Mouse (Mus musculus) CH12.LX (cell line): Measurements from ENCODE around the gene Cryzl2. TPM values are rescaled to one million over a fixed set of nuclear protein-coding genes. Genes with fewer than 3 reads are reported as not detected.

Experiments used
- DNase-seq: peaks from one replicate; pipeline ENCODE4 v3.0.0-alpha.2; 2013; ENCODE audit errors: extremely low read depth
- H3K27ac ChIP-seq: 2 replicates; pipeline ENCODE4 v1.5.1; 2012; ENCODE audit warnings: low read depth, mild to moderate bottlenecking, control low read depth, moderate library complexity; ENCODE audit not compliant: insufficient read depth
- H3K27me3 ChIP-seq: replicated peaks from 2 replicates; pipeline ENCODE3; 2012; ENCODE audit warnings: inconsistent platforms
- H3K36me3 ChIP-seq, 2 experiments: replicated peaks in 1 of 2; 2 replicates each; pipeline versions ENCODE3 to v1.6.1; 2012; ENCODE audit warnings: inconsistent platforms in 1 of 2, low read length in 1 of 2, mild to moderate bottlenecking in 1 of 2, mixed read lengths in 1 of 2, moderate library complexity in 1 of 2; ENCODE audit not compliant: control insufficient read depth in 1 of 2, insufficient read depth in 1 of 2
- H3K4me1 ChIP-seq, 2 experiments: 2 replicates each; pipeline ENCODE4 v1.6.1; 2012; ENCODE audit warnings: inconsistent platforms in 1 of 2, moderate library complexity in 1 of 2; ENCODE audit not compliant: insufficient read depth in 2 of 2, control insufficient read depth in 1 of 2
- H3K4me2 ChIP-seq: 2 replicates; pipeline ENCODE4 v1.6.1; 2012; ENCODE audit warnings: low read depth, mild to moderate bottlenecking, control low read depth; ENCODE audit not compliant: poor library complexity, insufficient read depth, severe bottlenecking
- H3K4me3 ChIP-seq, 3 experiments: fragments of 150-350 bp in 1 of 3; sonication (generic) in 1 of 3; replicated peaks in 1 of 3; 2 replicates each; pipeline versions ENCODE3 to v1.5.1; 2011 to 2012; ENCODE audit warnings: low read depth in 2 of 3, low read length in 2 of 3, mild to moderate bottlenecking in 2 of 3, moderate library complexity in 2 of 3, control low read depth in 1 of 3, improper control_type of control experiment in 1 of 3, inconsistent platforms in 1 of 3, mixed read lengths in 1 of 3; ENCODE audit not compliant: poor library complexity in 1 of 3
- H3K79me2 ChIP-seq: replicated peaks from 2 replicates; pipeline ENCODE4 v1.6.1; 2012; ENCODE audit warnings: mild to moderate bottlenecking, moderate library complexity; ENCODE audit not compliant: control insufficient read depth, poor library complexity, insufficient read depth, severe bottlenecking; ENCODE audit errors: extremely low read depth
- H3K9ac ChIP-seq: 2 replicates; pipeline ENCODE4 v1.6.1; 2012; ENCODE audit warnings: low read depth, mild to moderate bottlenecking, control low read depth, moderate library complexity; ENCODE audit not compliant: insufficient read depth
- H3K9me3 ChIP-seq: replicated peaks from 2 replicates; pipeline ENCODE3; 2012; ENCODE audit warnings: low read length, inconsistent platforms, mixed read lengths
- BHLHE40 ChIP-seq: IDR thresholded peaks from 2 replicates; pipeline ENCODE4 v1.6.1; 2011; ENCODE audit warnings: mild to moderate bottlenecking, low read depth, low read length, improper control_type of control experiment
- E2F4 ChIP-seq: IDR thresholded peaks from 2 replicates; pipeline ENCODE4 v1.6.1; 2011; ENCODE audit warnings: low read depth, low read length, improper control_type of control experiment; ENCODE audit not compliant: insufficient replicate concordance
- ETS1 ChIP-seq: conservative IDR thresholded peaks from 2 replicates; pipeline ENCODE4 v1.6.1; 2012; ENCODE audit warnings: low read depth, mild to moderate bottlenecking, inconsistent platforms, low read length, improper control_type of control experiment, moderate library complexity
- GABPA ChIP-seq: IDR thresholded peaks from 2 replicates; pipeline ENCODE4 v1.6.1; 2012; ENCODE audit warnings: low read depth, low read length, improper control_type of control experiment, inconsistent platforms; ENCODE audit not compliant: insufficient replicate concordance
- JUN ChIP-seq: IDR thresholded peaks from 2 replicates; pipeline ENCODE4 v1.6.1; 2011; ENCODE audit warnings: low read depth, mild to moderate bottlenecking, low read length, improper control_type of control experiment, moderate library complexity; ENCODE audit not compliant: insufficient read depth
- MAFK ChIP-seq: IDR thresholded peaks from 2 replicates; pipeline ENCODE4 v1.6.1; 2011; ENCODE audit warnings: low read length, improper control_type of control experiment; ENCODE audit not compliant: insufficient replicate concordance
- MAZ ChIP-seq: IDR thresholded peaks from 2 replicates; pipeline ENCODE4 v1.6.1; 2012; ENCODE audit warnings: low read depth, mild to moderate bottlenecking, inconsistent platforms, low read length, improper control_type of control experiment, moderate library complexity
- MXI1 ChIP-seq: IDR thresholded peaks from 2 replicates; pipeline ENCODE4 v1.6.1; 2011; ENCODE audit warnings: mild to moderate bottlenecking, low read depth, low read length, improper control_type of control experiment
- NELFE ChIP-seq: IDR thresholded peaks from 2 replicates; pipeline ENCODE4 v1.6.1; 2011; ENCODE audit warnings: low read depth, low read length, improper control_type of control experiment
- PAX5 ChIP-seq: IDR thresholded peaks from 2 replicates; pipeline ENCODE4 v1.6.1; 2012; ENCODE audit warnings: low read length, inconsistent platforms, mixed read lengths
- RAD21 ChIP-seq: IDR thresholded peaks from 2 replicates; pipeline ENCODE4 v1.6.1; 2011; ENCODE audit warnings: low read depth, mild to moderate bottlenecking, low read length, improper control_type of control experiment, moderate library complexity
- TBP ChIP-seq: conservative IDR thresholded peaks from 2 replicates; pipeline ENCODE4 v1.6.1; 2011; ENCODE audit warnings: low read depth, low read length, improper control_type of control experiment
- TCF12 ChIP-seq: IDR thresholded peaks from 2 replicates; pipeline ENCODE4 v1.6.1; 2014; ENCODE audit warnings: low read depth, mild to moderate bottlenecking, inconsistent platforms, low read length, improper control_type of control experiment
- USF1 ChIP-seq: IDR thresholded peaks from 2 replicates; pipeline ENCODE4 v1.6.1; 2014; ENCODE audit warnings: low read depth, mild to moderate bottlenecking, inconsistent platforms, low read length, improper control_type of control experiment
- USF2 ChIP-seq: conservative IDR thresholded peaks from 2 replicates; pipeline ENCODE4 v1.6.1; 2011; ENCODE audit warnings: low read depth, low read length, improper control_type of control experiment
- dilution Hi-C: fragments of 300-500 bp; cut with MboI; formaldehyde crosslinking; loops from 2 replicates; pipeline ENCODE4 v1.14.3; 2020; ENCODE audit warnings: low sequenced_read_pairs; ENCODE audit not compliant: extremely low pct_unique_long_range_greater_than_20kb, extremely low pct_ligation_motif_present
- in situ Hi-C: fragments of 300-500 bp; cut with MboI; formaldehyde crosslinking; loops from 3 replicates; pipeline ENCODE4 v1.14.3; 2019; ENCODE audit warnings: low sequenced_read_pairs, low pct_ligation_motif_present, low pct_unique_long_range_greater_than_20kb, mixed read lengths
- polyA plus RNA-seq: library from polyadenylated mRNA; unstranded; fragments of >175 nt; gene quantifications from 2 replicates; pipeline ENCODE4 v1.2.1, GENCODE M21; 2012; ENCODE audit warnings: low read depth; ENCODE audit not compliant: insufficient read length
- total RNA-seq, 2 experiments: library from RNA; depleted of rRNA; stranded (reverse); fragments of 300-350 nt in 1 of 2; fragments of >200 nt in 1 of 2; gene quantifications; 2 replicates each; pipeline ENCODE4 v1.2.3; 2012 to 2014

Gene Cryzl2
- total and polyA plus RNA-seq, 3 experiments: 22.5 to 41.0 (median 25.0) TPM

DNA sequence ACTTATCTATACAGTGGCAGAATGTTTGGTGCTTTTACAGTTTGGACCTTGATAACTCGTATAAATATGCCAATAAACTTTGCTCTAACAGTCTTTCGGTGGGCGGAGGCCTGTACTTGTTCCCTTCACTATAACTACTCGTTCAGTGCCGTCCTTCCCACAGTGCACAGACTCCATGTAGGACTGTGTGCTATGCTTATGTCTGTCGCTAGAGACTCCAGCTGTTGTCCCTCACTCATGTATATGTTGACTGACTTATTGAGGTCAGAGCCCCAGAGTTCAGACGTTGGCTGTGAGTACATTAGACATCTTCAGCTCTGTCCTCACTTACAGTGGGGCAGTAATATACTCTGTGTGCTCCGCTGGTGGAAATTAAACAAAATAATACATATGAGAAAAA is 16.5 kb downstream of the Cryzl2 start:
- dilution Hi-C loops: no loop called here
- no peak for DNase-seq

GRCm38 (mm10) chr1:157476231-157476630 is 17.9 kb downstream of the Cryzl2 start:
- peaks cover 9 to 55% of the 10 kb centered on the region in 2 experiments for H3K36me3 ChIP-seq
- peaks cover 0 to 7% of the 10 kb centered on the region in 2 experiments; a peak in 2 of 4 replicates for H3K4me1 ChIP-seq
- no peaks in the 10 kb centered on the region for H3K27me3 ChIP-seq
- in situ Hi-C loops (no loop called here), dilution Hi-C loops (no loop called here)
- H3K27ac ChIP-seq: no peak overlapping the region
- TF ChIP-seq ETS1 (no peak), MXI1 (no peak), TCF12 (no peak), RAD21 (no peak), USF2 (no peak), MAZ (no peak), NELFE (no peak), TBP (no peak)
- H3K4me3 ChIP-seq: no peak overlapping the region
- no peak overlapping the region for H3K9ac ChIP-seq
- H3K9me3 ChIP-seq: no peaks in the 10 kb centered on the region
- no peak overlapping the region for H3K4me2 ChIP-seq
- no peaks in the 10 kb centered on the region for H3K79me2 ChIP-seq
- no peak for DNase-seq

More for the DNA sequence above, 16.5 kb downstream of the Cryzl2 start:
- H3K36me3 ChIP-seq: peaks cover 14 to 59% of the 10 kb centered on the region in 2 experiments
- peaks cover 4 to 9% of the 10 kb centered on the region in 2 experiments; a peak in 3 of 4 replicates for H3K4me1 ChIP-seq
- TF ChIP-seq ETS1 (no peak), JUN (no peak), NELFE (no peak), USF1 (no peak), MAFK (no peak), MAZ (no peak), BHLHE40 (no peak), TBP (no peak), PAX5 (no peak), GABPA (no peak), E2F4 (no peak), MXI1 (no peak)
- no peaks in the 10 kb centered on the region for H3K79me2 ChIP-seq
- no peak overlapping the region for H3K4me3 ChIP-seq
- in situ Hi-C loops: no loop called here
- H3K4me2 ChIP-seq: no peak overlapping the region
- H3K27ac ChIP-seq: no peak overlapping the region
- no peaks in the 10 kb centered on the region for H3K27me3 ChIP-seq
- no peak overlapping the region for H3K9ac ChIP-seq
- no peaks in the 10 kb centered on the region for H3K9me3 ChIP-seq
